Mouse (Mus musculus): ENCODE data around the gene Fcrl6. TPM values are rescaled to one million over a fixed set of nuclear protein-coding genes. Genes with fewer than 3 reads are reported as not detected.
A peak's percentile ranks its signal among the peaks of the same experiment; 100 is the strongest.

Gene Fcrl6
- polyA plus RNA-seq, 1 experiment from 2014 or later = not detected

- Histone ChIP-seq H3K9ac (ENCODE audit: low read length) (no peak overlapping the region), H3K36me3 (ENCODE audit: control insufficient read depth, insufficient read depth, low read length) (no peaks in the 10 kb centered on the region), H3K4me3 (ENCODE audit: low read depth, low read length) (no peak overlapping the region), H3K27ac (replicated peaks) (peak overlapping the region; percentile 50; the same call in 1 of the 2 replicates), H3K9me3 (ENCODE audit: control insufficient read depth, low read length) (no peaks in the 10 kb centered on the region), H3K4me2 (replicated peaks; ENCODE audit: low read depth) (peak overlapping the region; percentile 69), H3K4me1 (replicated peaks; ENCODE audit: control insufficient read depth, insufficient read depth) (peaks cover 4% of the 10 kb centered on the region; the same call in 1 of the 2 replicates), H3K27me3 (ENCODE audit: control insufficient read depth, insufficient read depth, low read length) (no peaks in the 10 kb centered on the region)
- DNase-seq (ENCODE audit: low spot score) (peak; percentile 54), ATAC-seq (ENCODE audit: low FRiP score, low TSS enrichment) (peak; percentile 3; the same call in 1 of the 2 replicates)
- WGBS = 34% methylated on average over 2 of the region's 2 CpGs
- TF ChIP-seq CTCF (IDR thresholded peaks at IDR 0.05; ENCODE audit: low read depth) (no peak), EP300 (optimal IDR thresholded peaks at IDR 0.05) (no peak)
Measured at GRCm38 (mm10) chr1:172549314-172549713, 53.0 kb downstream of the Fcrl6 start.

- Histone ChIP-seq H3K9ac (ENCODE audit: low read length) (no peak overlapping the region), H3K27me3 (ENCODE audit: control insufficient read depth, insufficient read depth, low read length) (no peaks in the 10 kb centered on the region), H3K4me3 (ENCODE audit: low read depth, low read length) (no peak overlapping the region), H3K4me2 (replicated peaks; ENCODE audit: low read depth) (no peak overlapping the region), H3K4me1 (replicated peaks; ENCODE audit: control insufficient read depth, insufficient read depth) (peaks cover 4% of the 10 kb centered on the region; the same call in 1 of the 2 replicates), H3K27ac (replicated peaks) (no peak overlapping the region), H3K36me3 (ENCODE audit: control insufficient read depth, insufficient read depth, low read length) (no peaks in the 10 kb centered on the region), H3K9me3 (ENCODE audit: control insufficient read depth, low read length) (no peaks in the 10 kb centered on the region)
- WGBS = 56% methylated on average over 7 of the region's 7 CpGs
- TF ChIP-seq EP300 (optimal IDR thresholded peaks at IDR 0.05) (no peak), CTCF (IDR thresholded peaks at IDR 0.05; ENCODE audit: low read depth) (no peak)
- ATAC-seq (ENCODE audit: low FRiP score, low TSS enrichment) (no peak), DNase-seq (ENCODE audit: low spot score) (no peak)
Measured at GRCm38 (mm10) chr1:172548501-172548900, 53.9 kb downstream of the Fcrl6 start.

Other genes starting within 250 kb of the Fcrl6 start
- gene Pigm, start 226.0 kb downstream of the Fcrl6 start, polyA plus RNA-seq (2015; fragmentation: Nextera tagmentation; extraction: Ambion mirVana) = 3.6 and 3.8 TPM in 2 replicates
- gene Slamf9, start 127.2 kb downstream of the Fcrl6 start, polyA plus RNA-seq (2015; fragmentation: Nextera tagmentation; extraction: Ambion mirVana) = 1.8 TPM in 2 replicates
- gene Igsf9, start 120.8 kb downstream of the Fcrl6 start, polyA plus RNA-seq (2015; fragmentation: Nextera tagmentation; extraction: Ambion mirVana) = 16.7 and 19.9 TPM in 2 replicates
- gene Tagln2, start 102.5 kb downstream of the Fcrl6 start, polyA plus RNA-seq (2015; fragmentation: Nextera tagmentation; extraction: Ambion mirVana) = 564 and 594 TPM in 2 replicates
- gene Cfap45, start 81.8 kb downstream of the Fcrl6 start, polyA plus RNA-seq (2015; fragmentation: Nextera tagmentation; extraction: Ambion mirVana) = 4.6 and 5.4 TPM in 2 replicates
- gene Vsig8, start 46.6 kb downstream of the Fcrl6 start, polyA plus RNA-seq (2015; fragmentation: Nextera tagmentation; extraction: Ambion mirVana) = 19.2 and 22.7 TPM in 2 replicates
- 0.12 TPM in 1 of 2 replicates, not detected in the other for gene Slamf8, start 12.0 kb downstream of the Fcrl6 start, polyA plus RNA-seq (2015; fragmentation: Nextera tagmentation; extraction: Ambion mirVana)
- 15.5 and 17.1 TPM in 2 replicates for gene Dusp23, start 30.4 kb upstream of the Fcrl6 start, polyA plus RNA-seq (2015; fragmentation: Nextera tagmentation; extraction: Ambion mirVana)
- 0.28 and 0.74 TPM in 2 replicates for gene Crp, start 95.5 kb upstream of the Fcrl6 start, polyA plus RNA-seq (2015; fragmentation: Nextera tagmentation; extraction: Ambion mirVana)

All from stomach, postnatal 0 days (tissue).